Mouse (Mus musculus): ENCODE data around the gene Dvl1. TPM values are rescaled to one million over a fixed set of nuclear protein-coding genes. Genes with fewer than 3 reads are reported as not detected.
A peak's percentile ranks its signal among the peaks of the same experiment; 100 is the strongest.

The Dvl1 gene
- total and polyA plus RNA-seq, 2 experiments from 2014 or later, result 2.8 to 76.4 TPM

DNA sequence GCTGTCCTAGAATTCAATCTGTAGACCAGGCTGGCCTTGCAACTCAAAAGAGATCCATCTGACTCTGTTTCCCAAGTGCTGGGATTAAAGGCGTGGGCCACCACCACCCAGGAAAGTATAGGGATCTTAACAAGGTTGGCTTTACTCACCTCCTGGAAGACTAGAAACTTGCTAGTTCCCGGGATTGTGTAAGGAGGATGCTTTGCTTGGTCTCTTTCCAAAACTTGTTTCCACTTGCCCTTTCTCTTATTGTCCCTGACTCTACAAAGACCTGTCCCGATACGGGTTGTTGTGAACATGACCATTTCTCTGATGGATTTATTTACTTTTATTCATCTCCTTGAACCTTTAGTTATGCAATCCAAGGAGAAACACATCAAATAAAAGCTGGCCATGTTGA, 17.3 kb upstream of the Dvl1 start:
- no peaks in the 10 kb centered on the region for H3K9me3 ChIP-seq (replicated peaks; ENCODE audit: control insufficient read depth, low read length)
- no peak overlapping the region for H3K4me2 ChIP-seq (ENCODE audit: low read depth, low read length)
- no peaks in the 10 kb centered on the region for H3K27me3 ChIP-seq (ENCODE audit: control insufficient read depth, insufficient read depth, low read length)
- H3K4me1 ChIP-seq (ENCODE audit: control insufficient read depth, insufficient read depth), result peaks cover 6% of the 10 kb centered on the region
- DNase-seq (ENCODE audit: low spot score) (no peak), ATAC-seq (ENCODE audit: insufficient read depth, low read depth) (no peak)
- no peak overlapping the region for H3K9ac ChIP-seq (replicated peaks; ENCODE audit: low read depth, low read length)
- H3K4me3 ChIP-seq (ENCODE audit: low read depth, low read length), result no peak overlapping the region
- no peak overlapping the region for H3K27ac ChIP-seq (ENCODE audit: low read depth)
- WGBS, result 81% methylated on average over 4 of the region's 4 CpGs
- H3K36me3 ChIP-seq (replicated peaks; ENCODE audit: control insufficient read depth, insufficient read depth, low read length), result peaks cover 36% of the 10 kb centered on the region
- TF ChIP-seq CTCF (IDR thresholded peaks at IDR 0.05; ENCODE audit: low read depth) (no peak), EP300 (IDR thresholded peaks at IDR 0.05; ENCODE audit: low read depth) (no peak)

DNA sequence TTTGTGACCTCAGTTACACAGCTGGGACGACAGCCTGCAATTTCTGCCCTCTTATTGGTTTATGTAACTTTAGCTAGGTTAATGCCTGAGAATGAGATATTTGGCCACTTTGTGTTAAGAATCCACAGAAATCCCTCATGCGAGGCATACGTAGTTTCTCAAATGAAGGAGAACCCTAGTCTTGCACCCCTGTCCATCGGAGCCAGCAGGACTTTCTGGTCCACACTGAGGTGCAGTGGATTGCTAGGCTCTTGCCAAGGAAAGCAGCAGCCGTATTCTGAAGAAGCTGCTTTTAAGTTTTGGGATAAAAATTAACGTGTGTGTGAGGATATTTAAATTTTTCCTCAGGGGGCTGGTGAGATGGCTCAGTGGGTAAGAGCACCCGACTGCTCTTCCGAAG, 16.6 kb upstream of the Dvl1 start:
- peak overlapping the region; percentile 86 for H3K27ac ChIP-seq (ENCODE audit: low read depth)
- H3K4me2 ChIP-seq (ENCODE audit: low read depth, low read length), result peak overlapping the region; percentile 86
- H3K9ac ChIP-seq (replicated peaks; ENCODE audit: low read depth, low read length), result no peak overlapping the region
- ATAC-seq (ENCODE audit: insufficient read depth, low read depth), result no peak
- H3K4me1 ChIP-seq (ENCODE audit: control insufficient read depth, insufficient read depth), result peaks cover 6% of the 10 kb centered on the region
- H3K9me3 ChIP-seq (replicated peaks; ENCODE audit: control insufficient read depth, low read length), result no peaks in the 10 kb centered on the region
- peaks cover 28% of the 10 kb centered on the region for H3K36me3 ChIP-seq (replicated peaks; ENCODE audit: control insufficient read depth, insufficient read depth, low read length)
- H3K27me3 ChIP-seq (ENCODE audit: control insufficient read depth, insufficient read depth, low read length), result no peaks in the 10 kb centered on the region
- WGBS, result 52% methylated on average over 8 of the region's 8 CpGs
- DNase-seq (ENCODE audit: low spot score), result no peak
- no peak for TF ChIP-seq EP300 (IDR thresholded peaks at IDR 0.05; ENCODE audit: low read depth)
- no peak for TF ChIP-seq CTCF (IDR thresholded peaks at IDR 0.05; ENCODE audit: low read depth)
- H3K4me3 ChIP-seq (ENCODE audit: low read depth, low read length), result peak overlapping the region; percentile 72

DNA sequence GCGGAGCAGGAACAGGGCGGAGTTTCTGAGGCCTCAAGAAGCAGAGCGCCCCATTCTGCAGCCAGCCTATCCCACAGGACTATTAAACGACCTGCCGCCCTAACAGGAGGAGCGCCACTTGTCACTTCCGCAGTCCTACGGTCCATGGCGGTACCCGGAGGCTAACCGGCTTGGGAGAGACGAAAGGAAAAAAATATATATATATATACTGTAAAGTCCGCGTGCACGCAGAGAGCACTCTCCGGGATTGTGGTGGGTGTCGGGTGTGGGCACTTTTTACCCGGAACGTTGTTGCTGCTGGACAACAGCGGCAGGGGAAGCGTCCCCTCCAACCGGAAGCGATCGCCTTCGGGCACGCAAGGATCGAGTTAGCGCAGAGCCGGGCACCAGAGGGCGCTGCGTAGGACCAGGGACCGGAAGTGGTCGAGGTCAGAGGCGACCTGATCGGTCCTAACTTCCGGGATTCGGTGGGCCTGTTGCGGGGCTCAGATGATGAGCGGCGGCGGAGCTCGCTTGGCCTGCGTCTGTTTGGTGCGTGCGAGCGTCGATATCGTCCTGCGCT, 15.9 kb upstream of the Dvl1 start, which contains the start of gene Aurkaip1:
TSS of gene Aurkaip1 (plus strand) at position 68 of the 562 bp plus-strand sequence.
- Histone ChIP-seq H3K4me3 (ENCODE audit: low read depth, low read length) (peak within 1 kb of the TSS; percentile 72), H3K9me3 (replicated peaks; ENCODE audit: control insufficient read depth, low read length) (no peaks in the 10 kb centered on the region), H3K9ac (replicated peaks; ENCODE audit: low read depth, low read length) (peak within 1 kb of the TSS; percentile 81), H3K36me3 (replicated peaks; ENCODE audit: control insufficient read depth, insufficient read depth, low read length) (peaks cover 25% of the 10 kb centered on the region), H3K27ac (ENCODE audit: low read depth) (peak within 1 kb of the TSS; percentile 86), H3K27me3 (ENCODE audit: control insufficient read depth, insufficient read depth, low read length) (no peaks in the 10 kb centered on the region), H3K4me1 (ENCODE audit: control insufficient read depth, insufficient read depth) (peaks cover 6% of the 10 kb centered on the region), H3K4me2 (ENCODE audit: low read depth, low read length) (peak within 1 kb of the TSS; percentile 86)
- TF ChIP-seq EP300 (IDR thresholded peaks at IDR 0.05; ENCODE audit: low read depth) (no peak), CTCF (IDR thresholded peaks at IDR 0.05; ENCODE audit: low read depth) (peak; percentile 95)
- peak; percentile 93 for ATAC-seq (ENCODE audit: insufficient read depth, low read depth)
- DNase-seq (ENCODE audit: low spot score), result peak; percentile 91
- under 1% methylated on average over 48 of the region's 49 CpGs for WGBS

DNA sequence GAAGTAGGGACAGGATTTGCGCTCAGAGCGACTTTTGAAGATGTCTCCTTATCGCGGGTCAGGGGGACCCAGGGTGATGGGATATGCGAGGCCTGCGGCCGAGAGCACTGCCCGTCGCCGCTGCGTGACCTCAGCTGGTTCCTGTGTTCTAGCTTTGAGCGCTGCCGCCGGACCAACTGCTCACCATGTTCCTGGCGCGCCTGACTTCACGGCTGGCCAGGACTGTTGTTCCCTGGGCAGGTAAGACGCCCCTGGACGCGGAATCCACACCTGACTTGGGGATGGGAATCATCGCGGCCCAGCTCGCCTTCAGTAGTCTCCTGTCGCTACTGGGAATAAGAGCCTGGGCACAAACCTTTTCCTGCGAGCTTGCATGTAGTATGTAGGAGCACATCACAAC, 15.4 kb upstream of the Dvl1 start:
- H3K36me3 ChIP-seq (replicated peaks; ENCODE audit: control insufficient read depth, insufficient read depth, low read length), result peaks cover 20% of the 10 kb centered on the region
- peak; percentile 4; the same call in 1 of the 2 replicates for ATAC-seq (ENCODE audit: insufficient read depth, low read depth)
- under 1% methylated on average over 22 of the region's 25 CpGs for WGBS
- TF ChIP-seq EP300 (IDR thresholded peaks at IDR 0.05; ENCODE audit: low read depth) (no peak), CTCF (IDR thresholded peaks at IDR 0.05; ENCODE audit: low read depth) (no peak)
- H3K4me3 ChIP-seq (ENCODE audit: low read depth, low read length), result peak overlapping the region; percentile 72
- DNase-seq (ENCODE audit: low spot score), result no peak
- H3K9me3 ChIP-seq (replicated peaks; ENCODE audit: control insufficient read depth, low read length), result no peaks in the 10 kb centered on the region
- peak overlapping the region; percentile 86 for H3K4me2 ChIP-seq (ENCODE audit: low read depth, low read length)
- peak overlapping the region; percentile 86 for H3K27ac ChIP-seq (ENCODE audit: low read depth)
- no peaks in the 10 kb centered on the region for H3K27me3 ChIP-seq (ENCODE audit: control insufficient read depth, insufficient read depth, low read length)
- H3K9ac ChIP-seq (replicated peaks; ENCODE audit: low read depth, low read length), result peak overlapping the region; percentile 81
- peaks cover 6% of the 10 kb centered on the region for H3K4me1 ChIP-seq (ENCODE audit: control insufficient read depth, insufficient read depth)

DNA sequence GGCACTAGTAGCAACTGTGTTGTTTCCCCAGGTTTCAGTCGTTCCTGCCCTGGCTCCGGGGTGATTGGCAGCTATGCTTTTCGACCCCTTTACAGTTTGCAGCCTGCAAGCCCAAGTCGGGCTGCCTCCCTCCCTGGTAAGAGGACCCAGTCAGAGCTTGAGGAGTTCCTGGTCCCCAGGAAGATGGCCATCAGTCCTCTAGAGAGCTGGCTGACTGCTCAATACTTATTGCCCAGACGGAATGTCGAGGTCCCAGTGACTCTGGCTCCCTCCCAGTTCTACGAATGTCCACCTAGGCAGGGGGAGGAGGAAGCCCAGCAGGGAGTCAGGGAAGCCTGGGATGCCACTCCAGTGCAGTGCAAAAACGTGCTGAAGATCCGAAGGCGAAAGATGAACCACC, 14.9 kb upstream of the Dvl1 start:
- DNase-seq (ENCODE audit: low spot score), result no peak
- Histone ChIP-seq H3K9me3 (replicated peaks; ENCODE audit: control insufficient read depth, low read length) (no peaks in the 10 kb centered on the region), H3K4me3 (ENCODE audit: low read depth, low read length) (peak overlapping the region; percentile 72), H3K4me1 (ENCODE audit: control insufficient read depth, insufficient read depth) (peaks cover 6% of the 10 kb centered on the region), H3K4me2 (ENCODE audit: low read depth, low read length) (peak overlapping the region; percentile 86), H3K36me3 (replicated peaks; ENCODE audit: control insufficient read depth, insufficient read depth, low read length) (peaks cover 15% of the 10 kb centered on the region), H3K27me3 (ENCODE audit: control insufficient read depth, insufficient read depth, low read length) (no peaks in the 10 kb centered on the region), H3K27ac (ENCODE audit: low read depth) (peak overlapping the region; percentile 86; the same call in 1 of the 2 replicates), H3K9ac (replicated peaks; ENCODE audit: low read depth, low read length) (peak overlapping the region; percentile 81)
- 45% methylated on average over 10 of the region's 10 CpGs for WGBS
- no peak for ATAC-seq (ENCODE audit: insufficient read depth, low read depth)
- TF ChIP-seq CTCF (IDR thresholded peaks at IDR 0.05; ENCODE audit: low read depth) (no peak), EP300 (IDR thresholded peaks at IDR 0.05; ENCODE audit: low read depth) (no peak)

DNA sequence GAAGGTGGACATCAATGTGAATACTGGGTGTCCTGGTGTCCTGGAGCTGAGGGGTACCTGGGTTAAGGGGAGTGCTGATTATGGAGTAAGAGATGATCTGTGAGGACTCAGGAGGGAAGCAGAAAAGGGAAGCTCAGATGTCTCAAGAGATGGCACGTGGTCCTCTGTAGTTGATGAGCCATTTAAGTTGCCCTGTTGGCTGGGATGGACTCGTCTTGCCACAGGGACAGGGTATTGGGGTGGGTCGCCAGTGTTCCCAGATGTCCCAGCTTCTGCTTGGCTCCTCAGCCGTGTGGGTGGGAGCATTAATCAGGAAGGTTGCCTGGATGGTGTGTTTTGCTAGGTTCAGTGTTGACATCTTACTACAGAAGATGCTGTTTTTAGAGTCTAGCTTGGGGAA, 14.0 kb upstream of the Dvl1 start:
- DNase-seq (ENCODE audit: low spot score), result no peak
- H3K4me2 ChIP-seq (ENCODE audit: low read depth, low read length), result no peak overlapping the region

More for the DNA sequence above, 14.0 kb upstream of the Dvl1 start:
- no peak for ATAC-seq (ENCODE audit: insufficient read depth, low read depth)
- TF ChIP-seq EP300 (IDR thresholded peaks at IDR 0.05; ENCODE audit: low read depth) (no peak), CTCF (IDR thresholded peaks at IDR 0.05; ENCODE audit: low read depth) (no peak)
- 83% methylated on average over 4 of the region's 4 CpGs for WGBS
- Histone ChIP-seq H3K4me3 (ENCODE audit: low read depth, low read length) (no peak overlapping the region), H3K9me3 (replicated peaks; ENCODE audit: control insufficient read depth, low read length) (no peaks in the 10 kb centered on the region), H3K36me3 (replicated peaks; ENCODE audit: control insufficient read depth, insufficient read depth, low read length) (peaks cover 8% of the 10 kb centered on the region; the same call in 1 of the 2 replicates), H3K4me1 (ENCODE audit: control insufficient read depth, insufficient read depth) (peaks cover 11% of the 10 kb centered on the region), H3K27me3 (ENCODE audit: control insufficient read depth, insufficient read depth, low read length) (no peaks in the 10 kb centered on the region), H3K27ac (ENCODE audit: low read depth) (no peak overlapping the region), H3K9ac (replicated peaks; ENCODE audit: low read depth, low read length) (no peak overlapping the region)
